Mouse (Mus musculus) heart, postnatal 25 days (tissue): Measurements from ENCODE around the gene Orm2. TPM values are rescaled to one million over a fixed set of nuclear protein-coding genes. Genes with fewer than 3 reads are reported as not detected.
"Not testable (repeated sequence)": the region's sequence is repeated elsewhere in the genome, so short reads cannot be mapped to it uniquely, and the experiment has no call there.

Experiments
- DNase-seq: peaks from one replicate; pipeline ENCODE4 v3.0.0; 2022; ENCODE audit warnings: low spot score
- intact Hi-C: fragments of 180-260 bp; cut with DNase I; formaldehyde crosslinking; loops from one replicate; pipeline ENCODE4 v1.15.1; 2025
- total RNA-seq, 2 experiments: library from RNA; stranded (reverse); gene quantifications; 2 replicates each; pipeline ENCODE4 v1.2.3; 2021

Orm2 gene
- total RNA-seq = under 1 TPM; 0.50 to 0.60 TPM

- intact Hi-C loops = no loop called here
- no peak for DNase-seq
Observed at GRCm38 (mm10) chr4:63362150-63362549, at the start of gene Orm2. TSS of gene Orm2 (plus strand) at chr4:63362449.

- intact Hi-C loops = no loop called here
- no peak for DNase-seq
Observed at GRCm38 (mm10) chr4:63314063-63314462, 48.2 kb upstream of the Orm2 start.

GRCm38 (mm10) chr4:63316076-63316746 lies 46.0 kb upstream of the Orm2 start:
- peak; percentile 41 for DNase-seq
- intact Hi-C loops = no loop called here

- not testable (repeated sequence) for DNase-seq
Observed at GRCm38 (mm10) chr4:63319566-63319965, 42.7 kb upstream of the Orm2 start.

GRCm38 (mm10) chr4:63323275-63323815 lies 38.9 kb upstream of the Orm2 start:
- intact Hi-C loops = no loop called here
- DNase-seq = no peak

More at GRCm38 (mm10) chr4:63319566-63319965, 42.7 kb upstream of the Orm2 start:
- intact Hi-C loops = loop anchor here (1.0 kb wide), 1 partner anchor 138 kb away; no protein-coding TSS in a partner anchor

GRCm38 (mm10) chr4:63333403-63333802 lies 28.8 kb upstream of the Orm2 start:
- no peak for DNase-seq
- intact Hi-C loops = no loop called here

GRCm38 (mm10) chr4:63338414-63339076 lies 23.7 kb upstream of the Orm2 start:
- no peak for DNase-seq
- intact Hi-C loops = no loop called here

GRCm38 (mm10) chr4:63342491-63342890 lies 19.8 kb upstream of the Orm2 start:
- DNase-seq = no peak
- intact Hi-C loops = no loop called here

- no peak for DNase-seq
- intact Hi-C loops = no loop called here
Observed at GRCm38 (mm10) chr4:63343608-63344007, 18.6 kb upstream of the Orm2 start.

GRCm38 (mm10) chr4:63344295-63344694 lies 18.0 kb upstream of the Orm2 start, which contains the start of gene Orm1:
TSS of gene Orm1 (plus strand) at chr4:63344560.
- DNase-seq = no peak
- intact Hi-C loops = no loop called here

GRCm38 (mm10) chr4:63345261-63345660 lies 17.0 kb upstream of the Orm2 start:
- intact Hi-C loops = no loop called here
- no peak for DNase-seq

GRCm38 (mm10) chr4:63346659-63347058 lies 15.6 kb upstream of the Orm2 start:
- DNase-seq = no peak
- intact Hi-C loops = no loop called here

GRCm38 (mm10) chr4:63348524-63348923 lies 13.7 kb upstream of the Orm2 start:
- intact Hi-C loops = no loop called here
- DNase-seq = no peak

- intact Hi-C loops = no loop called here
- peak; percentile 40 for DNase-seq
Observed at GRCm38 (mm10) chr4:63355877-63356665, 6.2 kb upstream of the Orm2 start, which contains the start of gene Orm3. TSS of gene Orm3 (plus strand) at chr4:63356162.

- intact Hi-C loops = no loop called here
- no peak for DNase-seq
Observed at GRCm38 (mm10) chr4:63356981-63357570, 5.2 kb upstream of the Orm2 start.

- intact Hi-C loops = no loop called here
- no peak for DNase-seq
Observed at GRCm38 (mm10) chr4:63359861-63360260, 2.4 kb upstream of the Orm2 start.

- peak; percentile 49 for DNase-seq
- intact Hi-C loops = loop anchor here (2.0 to 5.0 kb wide), 3 partner anchors 40 to 579 kb away; no protein-coding TSS in a partner anchor
Observed at GRCm38 (mm10) chr4:63368577-63368976, 6.3 kb downstream of the Orm2 start.

- intact Hi-C loops = loop anchor here (5.0 kb wide), 1 partner anchor 126 kb away; the partner anchor contains the start of gene Whrn
- DNase-seq = no peak
Observed at GRCm38 (mm10) chr4:63370897-63371296, 8.6 kb downstream of the Orm2 start.

GRCm38 (mm10) chr4:63371890-63372289 lies 9.6 kb downstream of the Orm2 start:
- no peak for DNase-seq

GRCm38 (mm10) chr4:63373404-63373803 lies 11.2 kb downstream of the Orm2 start:
- intact Hi-C loops = loop anchor here (5.0 kb wide), 1 partner anchor 124 kb away; the partner anchor contains the start of gene Whrn
- DNase-seq = no peak

More at GRCm38 (mm10) chr4:63371890-63372289, 9.6 kb downstream of the Orm2 start:
- intact Hi-C loops = loop anchor here (5.0 kb wide), 1 partner anchor 125 kb away; the partner anchor contains the start of gene Whrn
